Mouse (Mus musculus) myocyte (in vitro differentiated cells): ENCODE data around the gene Phlpp1. TPM values are rescaled to one million over a fixed set of nuclear protein-coding genes. Genes with fewer than 3 reads are reported as not detected.

Source experiments
- H3K27me3 ChIP-seq: one replicate; pipeline ENCODE4 v1.6.1; 2011; ENCODE audit not compliant: control insufficient read depth, insufficient read depth, insufficient read length
- H3K36me3 ChIP-seq: one replicate; pipeline ENCODE4 v1.6.1; 2011; ENCODE audit not compliant: control insufficient read depth, insufficient read depth
- H3K4me2 ChIP-seq: one replicate; pipeline ENCODE4 v1.6.1; 2011; ENCODE audit warnings: low read depth, control low read depth
- H3K4me3 ChIP-seq: one replicate; pipeline ENCODE4 v1.5.1; 2011; ENCODE audit warnings: mild to moderate bottlenecking, control low read depth, moderate library complexity
- H3K79me2 ChIP-seq: one replicate; pipeline ENCODE4 v1.6.1; 2011; ENCODE audit not compliant: control insufficient read depth, insufficient read depth
- H3ac ChIP-seq: one replicate; pipeline ENCODE4 v1.6.1; 2011; ENCODE audit not compliant: control insufficient read depth, insufficient read length
- CEBPB ChIP-seq: IDR thresholded peaks from 2 replicates; pipeline ENCODE4 v1.6.1; 2011; ENCODE audit warnings: mild to moderate bottlenecking, moderate library complexity; ENCODE audit not compliant: poor library complexity, insufficient read depth, severe bottlenecking
- E2F4 ChIP-seq: IDR thresholded peaks from one replicate; pipeline ENCODE4 v1.6.1; 2011; ENCODE audit warnings: mild to moderate bottlenecking, control low read depth, moderate library complexity; ENCODE audit not compliant: insufficient read depth
- MAX ChIP-seq: IDR thresholded peaks from one replicate; pipeline ENCODE4 v1.6.1; 2011; ENCODE audit warnings: low read depth, mild to moderate bottlenecking, control low read depth
- MYOD1 ChIP-seq, 3 experiments: IDR thresholded peaks; one replicate each; pipeline ENCODE4 v1.6.1; 2011; ENCODE audit warnings: control low read depth in 2 of 3, low read depth in 2 of 3, mild to moderate bottlenecking in 2 of 3, moderate library complexity in 1 of 3; ENCODE audit not compliant: insufficient read length in 2 of 3, control insufficient read depth in 1 of 3
- MYOG ChIP-seq, 3 experiments: IDR thresholded peaks; one replicate each; pipeline ENCODE4 v1.6.1; 2011; ENCODE audit warnings: control low read depth in 2 of 3, low read depth in 2 of 3, mild to moderate bottlenecking in 2 of 3; ENCODE audit not compliant: insufficient read length in 2 of 3, control insufficient read depth in 1 of 3, insufficient read depth in 1 of 3
- POLR2A ChIP-seq: IDR thresholded peaks from one replicate; pipeline ENCODE4 v1.6.1; 2011; ENCODE audit warnings: low read depth, mild to moderate bottlenecking, control low read depth, moderate library complexity; ENCODE audit not compliant: insufficient read length
- POLR2AphosphoS2 ChIP-seq: IDR thresholded peaks from one replicate; pipeline ENCODE4 v1.6.1; 2011; ENCODE audit warnings: low read depth, control low read depth; ENCODE audit not compliant: insufficient read length
- REST ChIP-seq: IDR thresholded peaks from one replicate; pipeline ENCODE4 v1.6.1; 2011; ENCODE audit warnings: mild to moderate bottlenecking, control low read depth, moderate library complexity; ENCODE audit not compliant: insufficient read depth, insufficient read length
- SRF ChIP-seq: IDR thresholded peaks from one replicate; pipeline ENCODE4 v1.6.1; 2011; ENCODE audit warnings: low read depth; ENCODE audit not compliant: control insufficient read depth, insufficient read length
- TCF12 ChIP-seq: IDR thresholded peaks from one replicate; pipeline ENCODE4 v1.6.1; 2011; ENCODE audit warnings: mild to moderate bottlenecking, control low read depth; ENCODE audit not compliant: poor library complexity, insufficient read depth, severe bottlenecking
- TCF3 ChIP-seq: IDR thresholded peaks from one replicate; pipeline ENCODE4 v1.6.1; 2011; ENCODE audit warnings: low read depth, control low read depth; ENCODE audit not compliant: insufficient read length
- USF1 ChIP-seq: IDR thresholded peaks from one replicate; pipeline ENCODE4 v1.6.1; 2011; ENCODE audit warnings: low read depth, mild to moderate bottlenecking, control low read depth, moderate library complexity
- polyA plus RNA-seq: library from polyadenylated mRNA; unstranded; fragments of >200 nt; fragmentation: generic; extraction: Trizol; gene quantifications from one replicate; pipeline ENCODE4 v1.2.1, GENCODE M21; 2012; ENCODE audit warnings: missing spikeins

The Phlpp1 gene
- polyA plus RNA-seq, 1 experiment = 7.9 TPM

- Histone ChIP-seq H3K4me3 (no peak overlapping the region), H3K27me3 (no peaks in the 10 kb centered on the region), H3K79me2 (no peaks in the 10 kb centered on the region), H3K36me3 (peaks cover 10% of the 10 kb centered on the region), H3K4me2 (no peak overlapping the region), H3ac (no peak overlapping the region)
- TF ChIP-seq POLR2A (no peak), MYOG (IDR thresholded peaks at IDR 0.05; ENCODE audit: control insufficient read depth in 1 of 3, insufficient read depth in 1 of 3, insufficient read length in 2 of 3, low read depth in 2 of 3) (no peak), MYOD1 (IDR thresholded peaks at IDR 0.05; ENCODE audit: control insufficient read depth in 1 of 3, insufficient read length in 2 of 3, low read depth in 2 of 3) (no peak), CEBPB (no peak), E2F4 (no peak), REST (no peak), USF1 (no peak), MAX (no peak), POLR2AphosphoS2 (no peak), SRF (no peak), TCF3 (no peak), TCF12 (no peak)
Observed at GRCm38 (mm10) chr1:106318341-106318740, 146.8 kb downstream of the Phlpp1 start.

DNA sequence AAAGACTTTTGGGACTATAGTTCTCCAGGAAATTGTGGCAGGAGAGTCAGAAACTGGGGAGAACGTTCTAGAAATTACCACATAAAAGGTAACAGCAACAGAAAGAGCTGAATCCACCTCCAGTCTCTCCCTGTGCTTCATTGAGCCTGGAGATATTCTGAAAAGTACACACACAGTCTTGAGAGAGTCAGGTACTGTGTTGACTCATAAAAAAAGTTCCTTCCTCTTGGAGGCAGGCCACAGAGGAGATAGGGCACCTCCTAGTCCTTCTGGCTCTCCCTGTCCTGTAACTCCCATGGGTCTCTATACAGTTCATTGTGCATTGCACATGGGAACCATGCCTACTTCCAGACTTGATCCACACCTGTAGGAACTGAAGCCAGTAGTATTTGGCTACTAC lies 149.0 kb downstream of the Phlpp1 start:
- no peak overlapping the region for H3K4me2 ChIP-seq
- H3K79me2 ChIP-seq = no peaks in the 10 kb centered on the region
- H3K4me3 ChIP-seq = no peak overlapping the region
- no peak overlapping the region for H3ac ChIP-seq
- peaks cover 10% of the 10 kb centered on the region for H3K36me3 ChIP-seq
- no peak for TF ChIP-seq MYOD1 (IDR thresholded peaks at IDR 0.05; ENCODE audit: control insufficient read depth in 1 of 3, insufficient read length in 2 of 3, low read depth in 2 of 3)
- TF ChIP-seq MAX = no peak
- TF ChIP-seq TCF3 = no peak
- no peak for TF ChIP-seq MYOG (IDR thresholded peaks at IDR 0.05; ENCODE audit: control insufficient read depth in 1 of 3, insufficient read depth in 1 of 3, insufficient read length in 2 of 3, low read depth in 2 of 3)
- TF ChIP-seq SRF = no peak
- TF ChIP-seq POLR2A = no peak
- TF ChIP-seq REST = no peak
- TF ChIP-seq TCF12 = no peak
- no peak for TF ChIP-seq CEBPB
- TF ChIP-seq POLR2AphosphoS2 = no peak
- TF ChIP-seq USF1 = no peak
- no peak for TF ChIP-seq E2F4
- H3K27me3 ChIP-seq = no peaks in the 10 kb centered on the region

DNA sequence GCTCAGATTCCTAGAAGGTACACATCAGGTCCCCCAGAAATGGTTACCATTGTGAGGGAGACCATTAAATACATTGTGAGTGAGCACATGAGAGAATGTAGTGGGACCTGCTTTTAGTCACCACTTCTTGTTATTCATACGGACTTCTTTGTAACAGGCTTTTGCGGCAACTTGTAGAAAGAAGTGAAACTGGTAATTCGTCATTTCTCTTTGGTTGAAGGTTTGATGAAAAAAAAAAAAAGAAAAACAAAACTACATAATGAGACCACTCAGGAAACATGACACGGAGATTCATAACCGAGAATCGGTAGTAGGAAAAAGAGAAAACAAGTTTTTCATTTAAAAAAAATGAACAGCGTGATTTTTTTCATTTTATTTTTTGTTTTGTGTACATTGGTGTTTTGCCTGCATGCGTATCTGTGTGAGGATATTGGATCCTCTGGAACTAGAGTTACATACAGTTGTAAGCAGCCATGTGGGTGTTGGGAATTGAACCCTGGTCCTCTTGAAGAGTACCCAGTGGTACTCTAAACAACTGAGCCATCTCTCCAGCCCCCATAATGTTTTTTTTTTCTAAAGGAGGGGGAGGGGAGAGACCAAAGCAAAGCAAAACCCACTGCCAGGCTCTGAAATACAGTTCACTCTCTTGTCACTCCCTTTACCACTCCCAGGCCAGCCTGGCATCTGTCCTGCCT lies 150.0 kb downstream of the Phlpp1 start:
- Histone ChIP-seq H3K4me2 (no peak overlapping the region), H3ac (no peak overlapping the region), H3K4me3 (no peak overlapping the region), H3K27me3 (no peaks in the 10 kb centered on the region), H3K79me2 (no peaks in the 10 kb centered on the region), H3K36me3 (peaks cover 10% of the 10 kb centered on the region)
- TF ChIP-seq E2F4 (no peak), REST (no peak), POLR2AphosphoS2 (no peak), MYOD1 (IDR thresholded peaks at IDR 0.05; ENCODE audit: control insufficient read depth in 1 of 3, insufficient read length in 2 of 3, low read depth in 2 of 3) (no peak), USF1 (no peak), SRF (no peak), POLR2A (no peak), TCF3 (no peak)

DNA sequence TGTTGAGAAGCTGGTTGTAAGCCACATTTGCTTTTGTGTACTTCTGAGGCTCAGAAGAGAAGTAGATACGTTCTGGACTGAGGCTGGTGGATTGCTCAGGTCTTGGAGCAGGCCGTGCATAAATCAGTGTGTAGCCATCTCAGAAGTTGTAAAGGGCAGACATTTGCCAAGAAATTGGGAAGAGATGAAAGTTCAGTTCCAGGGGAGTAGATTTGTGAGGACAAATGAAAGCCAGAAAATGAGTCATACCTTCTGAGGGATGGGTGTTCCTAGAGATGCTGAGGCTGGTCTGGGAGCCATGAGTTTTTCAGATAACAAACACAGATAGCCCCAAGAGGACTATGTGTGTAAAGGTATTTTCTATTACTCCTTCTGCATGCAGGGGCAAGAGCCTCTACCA lies 155.1 kb downstream of the Phlpp1 start:
- TF ChIP-seq TCF12 (no peak), MYOG (IDR thresholded peaks at IDR 0.05; ENCODE audit: control insufficient read depth in 1 of 3, insufficient read depth in 1 of 3, insufficient read length in 2 of 3, low read depth in 2 of 3) (no peak), MYOD1 (IDR thresholded peaks at IDR 0.05; ENCODE audit: control insufficient read depth in 1 of 3, insufficient read length in 2 of 3, low read depth in 2 of 3) (no peak), POLR2A (no peak), POLR2AphosphoS2 (no peak), SRF (no peak), E2F4 (no peak), REST (no peak), USF1 (no peak), CEBPB (no peak), TCF3 (no peak)
- Histone ChIP-seq H3K4me3 (no peak overlapping the region), H3K4me2 (no peak overlapping the region), H3K27me3 (no peaks in the 10 kb centered on the region), H3K79me2 (no peaks in the 10 kb centered on the region), H3ac (no peak overlapping the region), H3K36me3 (no peaks in the 10 kb centered on the region)

DNA sequence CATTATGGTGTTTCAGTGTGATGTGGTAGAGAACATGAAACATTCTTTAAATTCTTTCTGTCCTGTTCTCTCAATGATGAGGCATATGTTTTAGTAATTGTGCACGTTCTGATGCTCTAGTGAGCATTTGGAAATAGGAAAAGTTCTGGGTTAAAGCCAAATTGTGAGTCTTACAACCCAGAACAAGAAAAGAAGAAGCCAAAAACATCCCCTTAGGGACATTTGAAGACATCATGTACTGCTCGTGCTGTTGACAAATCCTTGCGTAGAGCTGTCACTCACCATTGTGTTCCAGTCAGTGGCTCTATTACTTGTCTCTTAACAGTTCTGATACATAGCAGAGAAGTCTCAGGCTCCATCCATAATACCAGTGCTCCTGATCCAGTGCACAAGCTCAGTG lies 170.5 kb downstream of the Phlpp1 start:
- no peak overlapping the region for H3ac ChIP-seq
- H3K79me2 ChIP-seq = no peaks in the 10 kb centered on the region
- no peaks in the 10 kb centered on the region for H3K27me3 ChIP-seq
- H3K4me3 ChIP-seq = no peak overlapping the region
- TF ChIP-seq REST (no peak), POLR2AphosphoS2 (no peak), MYOD1 (IDR thresholded peaks at IDR 0.05; ENCODE audit: control insufficient read depth in 1 of 3, insufficient read length in 2 of 3, low read depth in 2 of 3) (no peak), POLR2A (no peak), CEBPB (no peak), USF1 (no peak), MYOG (IDR thresholded peaks at IDR 0.05; ENCODE audit: control insufficient read depth in 1 of 3, insufficient read depth in 1 of 3, insufficient read length in 2 of 3, low read depth in 2 of 3) (no peak), E2F4 (no peak), SRF (no peak)
- no peak overlapping the region for H3K4me2 ChIP-seq
- peaks cover 34% of the 10 kb centered on the region for H3K36me3 ChIP-seq
